Mouse (Mus musculus) forelimb bud, embryonic 11.5 days (tissue): ENCODE measurements around the gene Gm3055.
"Not testable (repeated sequence)": the region's sequence is repeated elsewhere in the genome, so short reads cannot be mapped to it uniquely, and the experiment has no call there.

Experiments
- DNase-seq: peaks from one replicate; pipeline ENCODE4 v3.0.0-alpha.2; 2012; ENCODE audit warnings: low read depth, low spot score

The Gm3055 gene

GRCm38 (mm10) chr10:81770506-81771403, at the start of gene Gm3055:
Gm3055 (minus strand) TSS chr10:81771161.
- not testable (repeated sequence) for DNase-seq

- DNase-seq = not testable (repeated sequence)
Observed at GRCm38 (mm10) chr10:81811899-81812298, 40.9 kb upstream of the Gm3055 start, which contains the start of gene Gm4767. Gm4767 (plus strand) TSS chr10:81812186.

GRCm38 (mm10) chr10:81771404-81771777, 430 bp upstream of the Gm3055 start:
- DNase-seq = not testable (repeated sequence)

- DNase-seq = not testable (repeated sequence)
Observed at GRCm38 (mm10) chr10:81704531-81705301, 66.2 kb downstream of the Gm3055 start, which contains the start of gene Zfp433. Zfp433 (plus strand) TSS chr10:81704825.
